Mouse (Mus musculus) right cerebral cortex, postnatal 10 days (tissue): Measurements from ENCODE around the gene Nrap.
"Not testable (repeated sequence)": the region's sequence is repeated elsewhere in the genome, so short reads cannot be mapped to it uniquely, and the experiment has no call there.

Source experiments
- DNase-seq, 2 experiments: peaks; one replicate each; pipeline ENCODE4 v3.0.0; 2021; ENCODE audit warnings: low spot score in 2 of 2

Nrap gene

DNA sequence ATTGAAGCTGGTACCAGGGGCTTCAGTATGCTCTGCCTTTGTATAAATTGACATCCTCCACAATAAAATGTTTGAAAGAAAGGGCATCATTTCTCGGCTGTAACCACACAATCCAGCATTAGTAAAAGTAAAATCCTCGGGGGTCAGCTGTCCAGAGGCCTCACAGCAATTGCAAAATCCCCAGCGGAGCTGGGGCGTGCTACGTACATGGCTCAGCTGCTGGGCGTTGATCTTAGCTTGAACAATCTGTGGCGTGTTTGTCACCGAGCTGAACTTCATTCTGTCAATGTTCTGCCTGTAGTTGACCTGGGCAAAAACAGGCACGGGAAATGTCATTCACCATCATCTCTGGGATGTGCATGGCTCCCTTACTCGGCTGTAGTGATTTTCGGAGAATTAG, 23.7 kb downstream of the Nrap start:
- no peak for DNase-seq

- DNase-seq: no peak
Observed at GRCm38 (mm10) chr19:56364563-56364962, 25.3 kb downstream of the Nrap start.

GRCm38 (mm10) chr19:56363721-56364460, 25.9 kb downstream of the Nrap start:
- DNase-seq: no peak

DNA sequence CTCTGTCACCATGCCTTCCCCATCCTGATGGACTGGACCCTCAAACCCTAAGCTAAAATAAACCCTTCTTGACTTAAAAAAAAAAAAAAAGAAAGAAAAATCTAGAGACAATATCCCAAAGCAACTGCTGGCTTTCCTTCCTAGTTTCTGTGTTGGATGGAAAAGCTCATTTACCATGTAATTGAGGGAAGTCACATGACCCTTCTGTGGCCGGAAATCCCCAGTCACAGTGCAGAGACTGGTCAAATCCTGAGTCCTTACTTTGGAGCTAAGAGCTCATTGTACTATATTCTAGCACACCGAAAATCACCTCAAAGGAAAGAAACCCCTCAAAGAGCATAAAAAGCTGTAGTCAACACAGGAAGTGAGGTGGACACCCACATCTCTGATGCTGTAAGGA, 30.9 kb downstream of the Nrap start:
- no peak for DNase-seq

GRCm38 (mm10) chr19:56357374-56357708, 32.5 kb downstream of the Nrap start:
- DNase-seq: not testable (repeated sequence)

- peak; percentile 47 to 77 for DNase-seq
Observed at GRCm38 (mm10) chr19:56356480-56357373, 33.1 kb downstream of the Nrap start.

- DNase-seq: no peak
Observed at GRCm38 (mm10) chr19:56355201-56355600, 34.6 kb downstream of the Nrap start.

DNA sequence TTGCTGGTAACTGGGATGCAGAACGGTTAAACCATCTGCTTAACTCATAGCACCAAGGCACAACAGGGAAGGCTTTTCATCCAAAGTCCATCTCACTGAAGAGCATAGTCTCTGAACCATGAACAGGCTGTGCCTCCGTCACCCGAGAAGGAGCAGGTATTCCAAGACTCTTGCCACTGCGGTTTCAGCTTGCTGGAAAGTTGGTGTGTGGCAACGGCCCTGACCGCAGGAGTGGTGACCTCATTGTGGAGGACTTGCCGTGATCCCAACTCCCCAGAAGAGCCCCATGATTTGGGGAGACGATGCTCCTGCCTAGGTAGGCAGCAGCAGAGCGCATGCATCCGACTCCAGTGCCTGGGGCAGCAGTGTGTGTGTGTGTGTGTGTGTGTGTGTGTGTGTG, 36.1 kb downstream of the Nrap start:
- no peak for DNase-seq

DNA sequence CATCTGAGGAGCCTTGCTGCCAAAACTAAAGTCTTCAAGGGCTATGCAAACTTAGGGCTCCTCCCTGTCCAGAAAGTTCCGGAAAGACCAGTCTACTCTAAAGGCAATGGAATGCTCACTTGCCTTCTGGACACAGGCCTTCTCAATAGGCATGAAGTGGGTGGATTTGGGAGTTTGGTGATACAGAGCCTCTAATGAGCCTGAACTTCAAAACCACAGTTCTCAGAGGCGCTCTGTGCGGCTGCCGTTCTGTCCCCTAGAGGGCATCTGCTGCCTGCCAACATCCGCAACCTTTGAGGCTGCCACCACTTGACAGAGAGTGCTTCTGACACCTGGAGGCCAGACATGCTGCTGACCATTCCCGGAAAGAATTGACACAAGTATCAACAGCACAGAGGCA, 40.5 kb downstream of the Nrap start:
- DNase-seq: no peak

DNA sequence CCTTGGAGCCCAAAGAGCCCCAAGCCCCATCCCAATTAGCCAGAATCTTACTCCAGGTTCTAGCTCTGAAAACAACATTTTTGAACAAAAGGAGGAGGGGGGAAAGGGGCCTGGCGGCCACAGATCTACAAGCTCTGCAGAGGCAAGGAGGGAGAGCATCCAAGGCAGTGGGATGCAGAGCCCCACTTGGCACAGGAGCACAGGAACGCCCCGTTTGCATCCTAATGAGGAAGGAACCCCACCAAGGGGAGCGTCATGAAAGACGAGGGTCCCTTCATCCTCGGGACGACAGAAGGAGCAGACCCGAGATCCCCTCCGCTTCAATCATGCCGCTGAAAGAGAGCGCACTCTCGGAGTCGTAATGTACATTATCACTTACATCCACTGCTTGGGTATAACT, 43.1 kb downstream of the Nrap start:
- DNase-seq: no peak

- peak in 1 of 2 experiments; percentile 30 for DNase-seq
Observed at GRCm38 (mm10) chr19:56346016-56346415, 43.8 kb downstream of the Nrap start.

DNA sequence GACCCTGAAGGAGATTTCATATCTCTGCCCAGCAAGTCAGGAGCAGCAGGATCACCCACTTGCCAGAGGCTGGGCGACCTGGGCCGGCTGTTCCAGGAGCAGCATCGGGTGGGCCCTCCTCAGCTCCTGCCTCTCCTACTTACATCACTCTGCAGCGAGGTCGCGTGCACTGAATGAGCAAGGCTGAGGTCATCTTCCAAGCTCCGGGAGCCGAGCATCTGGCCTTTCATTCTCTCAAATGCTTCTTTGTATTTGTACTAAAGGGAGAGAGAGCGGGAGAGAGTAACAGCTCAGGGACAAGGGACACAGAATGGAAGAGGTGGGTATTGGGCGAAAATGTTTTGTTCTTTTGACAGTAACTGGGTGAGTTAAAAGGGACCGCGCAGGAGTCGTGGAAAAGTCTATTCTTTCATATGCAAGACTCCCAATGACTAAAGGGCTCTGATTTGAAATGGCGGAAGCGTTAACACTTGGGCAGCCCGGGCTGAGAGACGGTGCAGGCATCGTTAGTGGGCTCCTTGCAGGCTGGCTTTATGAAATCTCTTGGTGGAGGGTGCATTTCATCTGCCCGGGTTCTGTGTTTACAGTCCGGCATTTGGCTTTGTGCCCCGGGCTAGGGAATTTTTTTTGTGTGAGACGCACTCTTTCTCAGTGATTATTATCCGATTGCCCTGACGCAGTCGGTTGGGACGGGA, 45.8 kb downstream of the Nrap start:
- DNase-seq: peak in 1 of 2 experiments; percentile 34

GRCm38 (mm10) chr19:56342006-56342405, 47.8 kb downstream of the Nrap start:
- DNase-seq: peak; percentile 74 to 76

GRCm38 (mm10) chr19:56336826-56337225, 53.0 kb downstream of the Nrap start:
- no peak for DNase-seq

DNA sequence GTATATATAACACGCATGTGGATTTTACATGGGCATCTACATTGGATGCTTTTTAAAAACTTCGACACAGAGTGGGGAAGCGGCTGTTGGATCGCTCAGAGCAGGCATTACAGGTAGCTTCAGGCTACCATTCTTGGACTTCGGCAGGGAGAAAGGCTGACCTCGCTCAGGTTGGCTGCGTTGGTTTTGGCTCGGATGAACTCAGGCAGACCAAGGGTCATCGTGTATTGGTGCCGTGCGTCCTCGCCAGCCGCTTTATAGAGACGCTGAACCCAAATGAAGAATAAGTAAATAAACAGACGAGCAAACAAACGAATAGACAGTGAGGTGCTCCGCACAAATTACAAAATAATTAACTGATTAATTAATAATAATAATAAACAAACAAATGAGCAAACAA, 53.5 kb downstream of the Nrap start:
- DNase-seq: no peak

GRCm38 (mm10) chr19:56326243-56326855, 63.5 kb downstream of the Nrap start:
- peak in 1 of 2 experiments; percentile 32 for DNase-seq

DNA sequence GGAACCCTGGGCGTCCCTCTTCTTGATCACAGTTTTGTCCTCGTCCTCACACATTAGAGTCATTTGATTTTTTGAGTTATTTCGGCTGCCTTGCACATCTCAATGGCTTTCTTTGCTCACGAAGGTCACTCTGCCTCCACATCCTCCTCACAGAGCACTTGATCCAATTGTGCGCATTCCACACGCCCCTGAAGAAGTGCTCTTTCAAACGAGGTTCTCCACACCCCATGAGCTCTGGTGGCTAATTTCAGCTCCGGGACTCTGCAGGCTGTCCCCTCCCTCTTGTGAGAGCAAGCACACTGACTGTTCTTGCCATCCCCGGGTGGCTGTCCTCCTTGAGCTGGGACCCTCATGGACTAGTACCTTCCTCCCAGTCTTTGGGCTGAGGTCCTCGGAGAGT, 64.2 kb downstream of the Nrap start:
- DNase-seq: no peak

GRCm38 (mm10) chr19:56321303-56321920, 68.4 kb downstream of the Nrap start:
- DNase-seq: no peak

- DNase-seq: no peak
Observed at GRCm38 (mm10) chr19:56320186-56320860, 69.5 kb downstream of the Nrap start.

GRCm38 (mm10) chr19:56319629-56320028, 70.2 kb downstream of the Nrap start:
- DNase-seq: no peak

GRCm38 (mm10) chr19:56319219-56319618, 70.6 kb downstream of the Nrap start:
- DNase-seq: no peak
